Mouse (Mus musculus): Measurements from ENCODE around the gene Ermard.

- TF ChIP-seq CTCF (IDR thresholded peaks at IDR 0.05; ENCODE audit: low read depth, low read length) (no peak), EP300 (IDR thresholded peaks at IDR 0.05; ENCODE audit: insufficient read depth, low read depth, low read length) (no peak), POLR2A (IDR thresholded peaks at IDR 0.05; ENCODE audit: insufficient read depth, low read length) (no peak)
Measured at GRCm38 (mm10) chr17:15096853-15097252, 55.8 kb downstream of the Ermard start.

Measured in ES-Bruce4 (cell line).